Mouse (Mus musculus) lung, postnatal 25 days (tissue): Measurements from ENCODE around the gene Rbl2.

Source experiments
- DNase-seq: peaks from one replicate; pipeline ENCODE4 v3.0.0; 2022; ENCODE audit warnings: low spot score

Gene Rbl2

GRCm38 (mm10) chr8:91069834-91070233 is at the start of gene Rbl2:
TSS of gene Rbl2 (plus strand) at chr8:91070057.
- peak; percentile 97 for DNase-seq

DNA sequence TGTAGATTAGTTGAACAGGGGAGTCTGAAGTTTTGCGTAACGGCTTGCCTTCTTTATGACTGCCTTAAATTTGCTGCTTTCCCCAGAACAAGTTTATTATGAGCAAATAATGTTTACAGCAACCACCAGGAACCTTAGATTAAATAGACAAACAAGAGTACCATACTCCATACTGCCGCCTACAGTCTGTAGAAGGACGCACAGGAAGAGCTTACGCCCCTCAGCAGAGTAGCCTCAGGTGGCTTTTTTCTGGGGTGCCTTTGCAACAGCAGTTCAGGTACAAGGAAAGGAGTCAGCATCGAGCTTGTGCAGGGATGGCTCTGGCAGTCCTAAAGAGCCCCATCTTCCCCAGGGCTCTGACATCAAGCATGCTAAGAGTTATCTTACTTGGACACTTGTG is 35.4 kb upstream of the Rbl2 start:
- DNase-seq = no peak

DNA sequence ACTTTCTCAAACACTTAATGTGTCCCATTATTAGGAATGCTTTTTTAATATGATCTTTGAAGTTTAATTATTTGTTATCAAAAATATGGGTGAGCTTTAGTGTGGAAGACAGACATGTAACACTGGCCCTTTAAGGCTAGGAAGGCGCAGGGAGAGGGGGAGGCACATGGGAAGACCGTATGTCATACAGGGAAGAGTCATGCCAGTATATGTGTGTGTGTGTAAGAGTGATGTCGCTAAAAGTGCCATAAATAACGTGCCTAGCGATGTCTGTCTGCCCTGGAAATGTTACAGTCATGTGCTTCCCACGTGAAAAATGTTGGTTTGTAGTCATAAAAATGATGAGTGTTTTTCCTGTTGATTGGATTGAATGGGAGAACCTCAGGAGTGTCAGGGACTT is 33.0 kb upstream of the Rbl2 start:
- DNase-seq = no peak

- peak; percentile 24 for DNase-seq
Measured at GRCm38 (mm10) chr8:91038637-91039036, 31.2 kb upstream of the Rbl2 start.

DNA sequence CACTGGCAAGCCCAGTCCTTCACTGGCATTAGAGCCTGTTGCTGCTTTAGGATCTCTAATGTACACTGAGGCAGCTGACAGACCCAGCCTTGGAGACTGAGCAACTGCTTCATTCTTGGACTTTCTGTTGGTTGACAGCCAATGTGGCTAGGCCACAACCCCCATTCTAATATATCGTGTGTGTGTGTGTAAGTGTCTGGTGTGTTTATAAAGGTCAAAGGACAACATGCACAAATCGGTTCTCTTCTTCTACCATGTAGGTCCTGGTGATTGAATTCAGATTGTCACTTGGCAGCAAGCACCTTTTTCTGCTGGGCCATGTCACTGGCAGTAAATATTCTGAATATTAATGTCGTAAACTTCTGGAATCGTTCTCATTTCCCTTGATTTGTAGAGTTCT is 23.5 kb upstream of the Rbl2 start:
- no peak for DNase-seq

GRCm38 (mm10) chr8:91051037-91051436 is 18.8 kb upstream of the Rbl2 start:
- peak; percentile 28 for DNase-seq

DNA sequence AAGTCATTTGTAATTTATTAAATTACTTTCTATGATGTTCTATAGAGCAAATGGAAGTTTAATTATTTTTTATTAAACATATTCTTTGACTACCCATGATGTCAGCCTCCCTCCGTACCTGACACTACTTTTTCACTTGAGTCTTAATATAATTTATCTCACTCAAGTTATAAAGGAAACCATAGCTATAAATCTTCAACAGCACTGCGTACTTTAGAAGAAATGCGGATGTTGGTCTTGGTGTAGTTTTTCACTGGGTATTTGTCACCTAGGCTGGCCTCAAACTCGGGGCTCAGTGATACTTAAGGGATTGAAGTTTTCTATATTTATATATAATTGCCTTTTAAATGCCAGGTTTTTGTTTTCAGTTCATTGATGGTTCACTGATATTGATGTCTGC is 15.4 kb upstream of the Rbl2 start:
- DNase-seq = no peak

- DNase-seq = no peak
Measured at GRCm38 (mm10) chr8:91056848-91057247, 13.0 kb upstream of the Rbl2 start.

DNA sequence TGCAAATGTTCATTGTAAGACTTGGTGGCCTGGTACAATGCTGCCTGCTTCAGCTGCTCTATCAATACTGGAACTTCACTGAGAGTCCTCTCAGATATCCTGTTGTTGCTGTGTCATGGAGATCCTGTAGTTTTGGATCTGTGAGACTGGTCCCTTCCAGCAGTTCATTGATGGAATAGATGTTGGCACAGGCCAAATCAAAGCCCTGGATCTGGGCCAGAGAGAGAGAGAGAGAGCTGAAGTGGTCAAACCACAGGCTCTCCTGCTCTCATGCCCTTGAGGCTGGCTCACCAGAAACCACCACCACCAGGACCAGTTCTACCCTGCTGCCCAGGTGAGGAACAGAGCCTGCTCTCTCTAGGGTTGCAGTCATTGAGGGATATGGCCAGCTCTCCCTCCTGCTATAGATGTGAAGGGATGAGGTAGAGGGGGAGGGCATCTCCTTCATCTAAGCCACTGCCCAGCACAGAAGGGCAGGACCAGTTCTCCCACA is 10.7 kb upstream of the Rbl2 start:
- no peak for DNase-seq

DNA sequence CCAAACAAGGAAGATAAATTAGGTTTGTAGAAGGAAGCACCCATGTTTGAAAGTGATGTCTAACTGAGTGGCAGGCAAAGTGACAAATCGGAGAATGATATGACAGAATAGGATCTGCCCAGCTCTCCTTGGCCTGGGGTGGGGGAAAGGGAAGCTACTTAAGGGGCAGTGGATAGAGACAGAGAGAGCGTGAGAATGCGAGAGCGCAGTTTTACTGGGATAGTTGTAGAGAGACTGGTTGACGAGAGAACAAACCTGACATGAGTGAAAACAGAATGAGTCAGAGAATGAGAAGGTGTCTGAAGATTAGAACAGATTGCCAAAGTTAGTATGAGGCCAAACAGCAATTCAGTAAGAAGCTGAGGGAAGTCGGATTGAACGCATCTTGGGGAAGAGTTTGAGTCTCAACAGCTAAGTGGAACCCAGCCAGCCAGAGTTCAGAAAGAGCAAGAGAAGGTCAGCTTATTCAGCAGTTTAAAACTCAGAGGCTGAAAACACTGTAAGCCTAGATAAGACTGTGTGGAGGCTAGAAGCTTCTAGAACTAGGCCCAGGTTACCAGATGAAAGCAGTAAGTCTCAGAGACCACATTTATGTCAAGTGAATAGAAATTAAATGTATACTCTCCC is 9.9 kb upstream of the Rbl2 start:
- peak; percentile 24 for DNase-seq

DNA sequence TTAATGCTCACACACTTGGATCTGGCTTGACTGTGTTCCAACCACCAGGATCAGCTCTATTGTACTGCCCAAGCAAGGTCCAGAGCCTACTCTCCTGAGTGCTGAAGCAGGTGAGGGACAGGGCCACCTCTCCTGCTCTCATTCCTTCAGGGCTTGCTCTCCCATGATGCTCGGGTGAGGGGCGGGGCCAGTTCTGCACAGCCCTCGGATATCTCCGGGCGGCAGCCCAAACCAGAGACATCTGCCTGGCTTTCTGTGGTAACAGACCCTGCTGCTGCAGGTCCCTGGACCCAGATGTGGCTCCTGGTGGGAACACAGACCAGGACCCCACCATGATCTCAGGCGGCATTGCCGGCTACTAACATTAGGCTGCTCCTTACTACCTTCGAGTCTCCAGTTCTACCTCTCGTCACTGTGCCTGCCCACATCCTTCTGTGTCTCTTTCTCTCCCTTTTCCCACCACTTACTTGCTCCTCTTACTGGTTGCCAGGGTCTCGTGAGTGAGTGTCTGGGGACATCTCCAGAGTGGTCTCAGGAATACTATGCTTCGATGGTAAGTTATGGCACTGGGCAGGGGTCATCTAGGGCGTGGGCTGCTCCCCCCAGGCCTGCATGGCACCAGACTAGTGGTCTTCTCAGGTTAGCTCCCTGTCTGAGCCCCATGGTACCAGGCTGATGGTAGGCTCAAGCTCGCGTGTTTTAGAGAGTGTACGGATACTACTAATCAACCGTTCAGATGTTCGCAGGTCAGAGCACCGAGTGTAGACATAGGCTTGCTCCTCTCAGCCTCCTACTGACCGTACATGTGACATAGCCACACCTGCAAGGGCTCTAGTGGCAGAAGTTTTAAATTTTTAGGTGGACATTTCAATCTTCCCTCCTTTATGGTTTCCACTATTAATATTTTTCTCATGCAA is 9.0 kb upstream of the Rbl2 start:
- DNase-seq = no peak

GRCm38 (mm10) chr8:91065179-91065578 is 4.7 kb upstream of the Rbl2 start:
- no peak for DNase-seq

DNA sequence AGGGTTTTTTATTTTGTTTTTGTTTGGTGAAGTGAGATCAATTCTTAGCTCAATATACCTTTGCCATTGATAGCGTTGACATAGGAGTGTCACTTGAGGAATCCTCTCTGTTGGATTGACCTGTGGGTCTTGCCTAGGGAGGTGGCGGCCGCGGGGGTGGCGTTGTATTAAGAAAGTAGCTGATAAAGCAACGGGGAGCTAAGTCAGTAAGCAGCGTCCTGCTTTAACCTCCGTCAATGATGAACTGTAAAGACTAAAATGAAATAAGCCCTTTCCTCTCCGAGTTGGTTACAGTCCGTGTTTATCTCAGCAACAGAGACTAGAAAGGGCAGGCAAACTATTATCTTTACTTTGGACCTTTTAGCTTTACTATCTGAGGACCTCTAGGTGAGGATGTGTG is 450 bp upstream of the Rbl2 start:
- DNase-seq = no peak

DNA sequence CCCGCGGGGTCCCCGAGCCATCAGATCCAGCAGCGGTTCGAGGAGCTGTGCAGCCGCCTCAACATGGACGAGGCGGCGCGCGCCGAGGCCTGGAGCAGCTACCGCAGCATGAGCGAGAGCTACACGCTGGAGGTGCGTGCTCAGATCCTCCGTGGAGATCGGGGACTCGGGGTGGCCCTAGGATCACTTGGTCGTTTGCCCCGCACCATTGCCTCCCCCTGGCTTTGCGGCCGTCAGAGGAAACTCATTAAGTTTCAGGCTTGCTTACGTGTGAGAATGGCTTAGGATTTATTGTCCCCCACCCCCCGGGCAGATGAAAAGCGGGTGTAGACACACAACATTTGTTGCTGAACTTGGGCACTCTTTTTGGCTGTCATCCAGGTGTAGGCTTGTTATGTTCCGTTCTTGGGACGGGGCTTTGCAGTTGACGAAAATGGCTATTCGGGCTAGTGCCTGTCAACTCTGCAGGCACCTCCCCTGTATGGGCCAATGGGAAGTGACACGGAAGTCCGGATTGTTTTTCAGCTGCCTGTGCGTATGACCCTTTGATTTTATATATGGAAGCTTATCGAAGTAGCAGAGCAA is 510 bp downstream of the Rbl2 start:
- peak; percentile 92 for DNase-seq

DNA sequence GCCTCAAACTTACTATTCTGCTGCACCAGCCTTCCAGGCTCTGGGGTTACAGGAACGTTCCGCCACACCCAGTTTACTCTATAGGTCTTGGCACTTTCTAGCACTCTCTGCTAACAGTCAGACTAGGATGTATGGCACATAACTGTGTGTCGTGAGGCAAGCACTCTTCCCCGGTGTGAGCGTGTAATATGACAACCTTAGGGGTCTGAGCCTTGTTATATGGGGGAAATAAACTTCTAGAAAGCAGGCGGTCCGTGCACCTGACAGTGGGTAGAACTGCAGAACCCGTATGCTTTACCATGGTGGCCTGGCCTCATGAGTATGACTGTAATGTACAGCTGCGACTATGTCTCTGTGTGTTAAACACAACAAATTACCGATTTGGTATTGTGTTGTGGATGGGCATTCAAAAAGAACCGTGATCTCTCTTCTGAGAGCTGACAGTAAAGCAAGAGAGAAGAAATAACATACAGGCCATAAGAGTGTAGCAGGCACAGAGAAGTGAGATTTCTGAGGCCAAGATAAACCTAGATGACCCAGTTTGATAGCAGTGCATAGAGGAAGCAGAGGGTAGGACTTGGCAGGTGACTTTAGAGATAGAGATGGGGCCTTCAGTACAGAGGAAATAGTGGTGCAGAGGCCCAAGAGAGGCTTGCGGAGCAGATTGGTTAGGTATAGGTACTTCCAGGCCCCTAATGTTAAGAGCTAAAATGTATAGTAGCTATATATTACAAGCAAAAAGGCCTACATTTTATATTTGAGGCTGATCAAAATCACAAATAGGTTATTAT is 7.4 kb downstream of the Rbl2 start:
- DNase-seq = no peak

DNA sequence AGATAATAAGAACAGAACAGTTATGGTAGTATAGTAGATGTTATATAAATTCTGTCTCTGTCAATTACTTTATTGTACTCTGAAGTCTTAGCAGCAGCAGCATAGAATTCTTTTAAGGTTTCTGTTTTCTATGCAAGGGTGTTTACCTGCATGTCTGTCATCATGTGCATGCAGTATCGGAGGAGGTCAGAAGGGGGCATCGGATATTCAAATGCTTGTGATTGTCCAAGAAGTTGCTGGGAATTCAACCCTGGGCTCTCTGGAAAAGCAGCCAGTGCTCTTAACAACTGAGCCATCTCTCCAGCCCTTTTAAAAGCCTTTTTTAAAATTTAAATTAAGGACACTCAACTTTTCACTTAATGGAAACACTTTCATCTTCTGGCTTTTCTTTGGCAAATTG is 9.8 kb downstream of the Rbl2 start:
- DNase-seq = no peak

DNA sequence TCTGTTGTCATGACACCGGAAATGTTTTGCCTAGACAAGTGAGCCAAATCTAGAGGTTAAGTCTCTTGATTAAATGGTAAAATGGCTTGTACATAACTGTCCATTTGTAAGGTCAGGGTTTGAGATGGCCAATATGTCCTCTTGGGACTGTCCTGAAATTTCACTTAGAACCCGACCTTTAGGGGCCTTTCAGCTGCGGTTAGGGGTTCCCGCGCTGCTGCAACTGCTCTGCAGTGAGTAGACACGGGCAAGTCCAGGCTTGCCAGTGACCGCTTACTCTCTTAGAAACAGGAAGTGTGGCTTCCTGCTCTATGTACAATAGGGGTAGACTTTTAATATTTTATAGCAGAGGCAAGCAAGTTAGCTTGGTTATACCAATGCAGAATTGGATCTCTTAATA is 12.1 kb downstream of the Rbl2 start:
- no peak for DNase-seq

DNA sequence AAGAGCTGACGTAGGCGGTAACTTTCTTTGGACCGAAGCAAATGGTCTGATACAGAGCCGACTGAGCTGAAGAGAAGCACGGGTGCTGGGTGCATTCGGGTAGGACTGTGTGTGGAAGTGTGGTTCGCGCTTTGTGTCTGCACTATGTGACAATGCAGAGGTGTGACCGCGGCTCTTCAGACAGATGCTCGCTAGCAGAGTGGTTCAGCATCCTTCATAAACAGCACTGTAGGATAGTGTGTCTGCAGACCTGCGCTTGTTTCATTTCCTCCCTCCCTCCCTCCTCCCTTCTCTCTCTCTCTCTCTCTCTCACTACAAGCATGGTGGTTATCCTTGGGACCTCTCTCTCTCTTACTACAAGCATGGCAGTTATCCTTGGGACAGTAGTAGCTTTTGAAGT is 12.6 kb downstream of the Rbl2 start:
- DNase-seq = no peak

DNA sequence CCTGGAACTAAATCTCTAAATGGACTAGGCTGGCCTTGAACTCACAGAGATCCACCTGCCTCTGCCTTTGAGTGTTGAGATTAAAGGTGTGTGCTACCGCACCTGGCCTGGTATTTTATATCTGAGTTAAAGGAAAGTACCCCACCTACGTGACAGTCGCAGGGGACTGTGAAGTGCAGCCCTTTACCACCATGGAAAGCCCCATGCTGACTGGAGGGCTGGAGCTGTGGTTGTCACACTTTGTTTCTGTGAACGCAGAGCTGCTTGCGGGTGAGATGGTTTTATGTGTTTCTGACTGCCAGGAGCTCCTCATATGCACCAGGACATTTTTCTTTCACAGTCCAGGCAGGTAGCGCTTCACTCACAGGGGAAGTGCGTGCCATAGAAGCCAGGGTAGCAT is 18.6 kb downstream of the Rbl2 start:
- no peak for DNase-seq

GRCm38 (mm10) chr8:91089601-91090000 is 19.7 kb downstream of the Rbl2 start:
- no peak for DNase-seq

GRCm38 (mm10) chr8:91094135-91094534 is 24.3 kb downstream of the Rbl2 start:
- no peak for DNase-seq

DNA sequence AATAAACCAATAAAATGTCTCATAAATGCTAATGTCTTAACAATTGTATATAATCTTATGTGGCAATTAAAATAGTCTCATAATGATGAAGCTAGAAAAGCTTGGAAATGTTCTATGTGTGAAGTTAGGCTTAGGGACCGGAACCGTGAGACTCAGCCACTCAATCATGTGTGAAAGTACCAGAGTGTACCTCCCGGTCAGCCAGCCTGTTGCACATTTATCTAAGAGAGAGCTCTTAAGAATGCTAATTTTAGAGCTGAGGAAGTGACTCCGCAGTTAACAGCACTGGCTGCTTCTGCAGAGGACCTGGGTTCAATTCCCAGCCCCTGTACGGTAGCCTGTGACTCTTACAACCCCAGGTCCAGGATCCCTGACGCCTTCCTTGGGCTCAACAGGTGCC is 28.2 kb downstream of the Rbl2 start:
- no peak for DNase-seq
